Mouse (Mus musculus): ENCODE measurements around the gene Fgg. TPM values are rescaled to one million over a fixed set of nuclear protein-coding genes. Genes with fewer than 3 reads are reported as not detected.
A peak's percentile ranks its signal among the peaks of the same experiment; 100 is the strongest.

Gene Fgg
- total RNA-seq, 2 experiments from 2014 or later: not detected

GRCm38 (mm10) chr3:83025475-83026301 is 18.2 kb downstream of the Fgg start, which contains the start of gene Fga:
Gene Fga (plus strand): TSS chr3:83026076.
- DNase-seq (ENCODE audit: low spot score in 2 of 2): no peak

GRCm38 (mm10) chr3:83027546-83028251 is 20.2 kb downstream of the Fgg start:
- DNase-seq (ENCODE audit: low spot score in 2 of 2): no peak

DNA sequence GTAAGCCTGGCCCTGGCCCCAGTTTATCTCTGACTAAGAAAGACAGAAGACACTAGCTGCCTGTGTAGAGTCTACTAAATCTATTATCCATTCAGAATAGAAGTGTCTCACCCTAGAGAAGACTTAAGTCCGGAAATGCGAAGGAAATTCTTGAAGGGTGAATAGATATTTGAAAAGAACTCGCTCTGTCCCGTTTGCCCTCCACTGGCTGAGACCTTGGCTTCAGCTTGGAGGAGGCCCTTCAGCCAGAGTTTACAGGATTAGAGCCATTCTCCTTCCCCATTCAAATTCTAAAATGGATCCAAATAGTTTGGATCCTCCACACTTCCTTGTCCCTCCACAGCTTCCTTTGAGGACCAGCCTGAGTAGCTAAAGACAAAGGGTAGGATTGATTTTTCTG is 22.8 kb downstream of the Fgg start:
- DNase-seq (ENCODE audit: low spot score in 2 of 2): no peak

DNA sequence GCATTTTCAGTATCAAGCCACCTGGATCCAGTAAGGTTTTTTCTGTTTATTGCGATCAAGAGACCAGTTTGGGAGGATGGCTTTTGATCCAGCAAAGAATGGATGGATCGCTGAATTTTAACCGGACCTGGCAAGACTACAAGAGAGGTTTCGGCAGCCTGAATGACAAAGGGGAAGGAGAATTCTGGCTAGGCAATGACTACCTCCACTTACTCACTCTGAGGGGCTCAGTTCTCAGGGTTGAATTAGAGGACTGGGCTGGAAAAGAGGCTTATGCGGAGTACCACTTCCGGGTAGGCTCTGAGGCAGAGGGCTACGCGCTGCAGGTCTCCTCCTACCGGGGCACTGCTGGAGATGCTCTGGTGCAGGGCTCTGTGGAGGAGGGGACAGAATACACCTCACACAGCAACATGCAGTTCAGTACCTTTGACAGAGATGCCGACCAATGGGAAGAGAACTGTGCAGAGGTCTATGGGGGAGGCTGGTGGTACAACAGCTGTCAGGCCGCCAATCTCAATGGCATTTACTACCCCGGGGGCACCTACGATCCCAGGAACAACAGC is 25.3 kb downstream of the Fgg start:
- DNase-seq (ENCODE audit: low spot score in 2 of 2): no peak

DNA sequence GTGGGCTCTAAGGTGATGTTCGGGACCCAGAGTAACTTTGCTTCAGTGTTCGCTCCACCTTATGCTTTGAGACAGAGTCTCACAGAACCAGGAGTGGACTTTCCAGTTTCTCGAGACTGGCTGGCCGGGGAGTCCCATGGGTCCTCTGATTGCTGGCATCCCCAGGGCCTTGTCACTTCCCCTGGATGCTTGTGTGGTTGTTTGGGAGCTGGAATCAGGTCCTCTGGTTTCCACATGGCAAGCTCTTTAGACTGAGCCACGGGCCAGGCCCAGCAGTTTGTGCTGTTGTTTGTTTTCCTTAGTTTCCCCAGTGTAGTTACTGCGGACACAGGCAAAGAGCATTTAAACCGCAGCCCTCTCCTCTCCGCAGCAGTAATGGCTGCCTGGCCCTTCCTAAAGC is 26.3 kb downstream of the Fgg start:
- no peak for DNase-seq (ENCODE audit: low spot score in 2 of 2)

DNA sequence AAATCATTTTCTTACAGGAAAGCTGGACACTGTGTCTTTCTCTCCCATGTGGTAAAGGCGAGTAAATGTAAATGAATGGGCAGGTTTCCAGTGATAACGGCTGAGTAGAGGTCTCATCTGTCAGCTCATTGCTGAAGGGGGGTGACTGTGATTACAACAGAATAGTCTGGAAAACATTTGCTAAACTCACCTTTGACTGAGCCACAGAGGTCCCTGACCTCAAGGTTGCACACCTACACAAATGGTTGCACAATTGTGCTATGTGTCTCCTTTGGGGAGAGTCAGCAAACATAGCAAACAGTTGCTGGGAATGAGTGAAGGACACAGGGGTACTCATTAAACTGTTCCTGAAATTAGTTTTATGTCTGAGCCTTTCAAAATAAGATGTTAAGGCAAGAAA is 31.3 kb downstream of the Fgg start:
- DNase-seq (ENCODE audit: low spot score in 2 of 2): no peak

DNA sequence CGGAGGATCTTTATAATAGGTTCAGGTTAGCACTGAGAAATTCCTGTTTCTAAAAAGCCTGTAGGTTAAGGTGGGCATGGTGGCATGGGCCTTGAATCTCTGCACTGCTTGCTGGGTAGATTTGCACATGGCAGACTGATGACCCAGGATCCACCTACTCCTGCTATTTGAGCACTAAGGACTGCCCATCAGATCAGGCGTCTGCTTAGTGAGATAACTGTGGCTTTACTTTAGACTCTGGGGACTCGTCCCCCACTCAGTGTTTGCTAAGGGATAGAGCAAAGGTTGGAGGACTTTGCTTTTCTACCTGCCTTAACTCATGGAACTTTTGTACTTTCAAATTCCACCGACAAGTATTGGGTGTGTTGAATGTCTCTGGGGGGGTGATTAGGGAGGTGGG is 32.1 kb downstream of the Fgg start:
- no peak for DNase-seq (ENCODE audit: low spot score in 2 of 2)

DNA sequence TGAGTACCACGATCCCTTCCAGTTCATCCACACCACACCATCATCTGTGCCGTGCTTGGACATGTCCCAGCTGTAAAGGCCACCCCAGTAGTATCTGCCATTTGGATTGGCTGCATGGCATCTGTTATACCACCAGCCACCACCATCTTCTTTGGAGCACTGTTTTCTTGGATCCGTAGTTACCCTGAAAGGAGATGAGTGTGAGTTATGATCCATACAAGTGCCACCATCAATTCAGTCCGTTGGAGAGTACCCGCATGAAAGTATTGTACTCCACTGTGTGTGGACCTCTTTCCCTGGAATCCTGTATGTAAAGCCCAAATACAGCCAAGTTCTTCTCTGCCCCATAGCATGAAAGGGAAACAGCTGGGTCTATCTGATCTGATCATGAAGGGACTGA is 34.9 kb downstream of the Fgg start:
- no peak for DNase-seq (ENCODE audit: low spot score in 2 of 2)

DNA sequence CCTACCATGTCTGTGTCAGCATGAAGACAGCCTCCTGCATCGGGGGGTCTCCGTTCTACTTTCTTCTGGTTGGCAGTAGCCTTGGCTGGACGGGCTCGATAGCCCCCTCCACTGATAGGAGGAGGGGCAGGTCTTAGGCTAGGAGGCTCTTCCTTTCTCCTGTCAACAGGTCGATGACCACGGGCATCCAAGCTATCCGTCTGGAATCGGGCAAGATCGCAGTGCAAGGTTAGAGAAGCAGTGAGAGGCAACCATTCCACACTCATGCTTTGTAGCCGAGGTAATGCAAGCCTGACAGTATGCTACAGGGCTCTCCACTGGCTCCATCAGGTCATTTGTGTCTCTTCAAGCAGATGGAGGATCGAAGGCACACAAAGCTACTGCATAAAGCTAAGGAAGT is 39.1 kb downstream of the Fgg start:
- DNase-seq (ENCODE audit: low spot score in 2 of 2): no peak

DNA sequence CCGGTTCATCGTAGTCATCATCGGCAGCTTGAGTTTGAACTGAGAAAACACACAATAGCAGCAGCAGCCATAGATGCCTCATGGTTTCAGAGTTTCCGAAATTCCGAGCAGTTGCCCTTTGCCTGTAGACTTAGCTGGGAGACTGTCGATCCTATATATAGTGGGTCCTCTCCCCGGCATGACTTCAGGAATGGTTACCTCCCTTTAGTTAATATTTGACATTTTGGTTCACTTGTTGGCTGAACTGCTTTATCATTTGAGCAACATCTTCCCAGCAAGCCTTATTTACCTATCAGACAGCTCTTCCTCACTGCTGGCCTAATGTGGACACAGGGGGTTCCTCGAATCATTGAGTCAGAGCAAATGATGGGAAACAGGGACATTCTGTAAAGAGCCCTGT is 42.2 kb downstream of the Fgg start, which contains the start of gene Fgb:
Fgb (minus strand) TSS at position 184 of the 400 bp plus-strand sequence.
- DNase-seq (ENCODE audit: low spot score in 2 of 2): no peak

- DNase-seq (ENCODE audit: low spot score in 2 of 2): no peak
These were observed 43.1 kb downstream of the Fgg start for GRCm38 (mm10) chr3:83050661-83051060.

GRCm38 (mm10) chr3:83052102-83052501 is 44.6 kb downstream of the Fgg start:
- DNase-seq (ENCODE audit: low spot score in 2 of 2): no peak

DNA sequence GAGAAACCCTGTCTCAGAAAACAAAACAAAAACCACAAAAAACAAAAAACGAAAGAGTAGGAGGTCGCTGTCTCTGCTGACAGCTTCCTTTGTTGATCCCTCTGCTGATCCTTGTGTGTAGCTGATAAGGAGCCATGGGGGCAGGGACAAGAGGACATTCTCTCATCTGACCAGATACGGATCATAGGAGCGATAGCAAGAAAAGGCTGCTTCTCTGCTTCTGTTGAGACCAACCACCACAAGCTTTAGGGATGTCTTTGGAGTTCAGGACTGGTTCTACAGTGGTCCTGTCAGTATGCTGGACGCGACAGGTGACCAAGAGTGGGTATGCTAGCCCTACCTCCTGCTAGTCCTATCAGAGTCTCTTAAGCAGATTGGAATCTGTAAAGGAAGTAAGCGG is 45.6 kb downstream of the Fgg start:
- DNase-seq (ENCODE audit: low spot score in 2 of 2): no peak

DNA sequence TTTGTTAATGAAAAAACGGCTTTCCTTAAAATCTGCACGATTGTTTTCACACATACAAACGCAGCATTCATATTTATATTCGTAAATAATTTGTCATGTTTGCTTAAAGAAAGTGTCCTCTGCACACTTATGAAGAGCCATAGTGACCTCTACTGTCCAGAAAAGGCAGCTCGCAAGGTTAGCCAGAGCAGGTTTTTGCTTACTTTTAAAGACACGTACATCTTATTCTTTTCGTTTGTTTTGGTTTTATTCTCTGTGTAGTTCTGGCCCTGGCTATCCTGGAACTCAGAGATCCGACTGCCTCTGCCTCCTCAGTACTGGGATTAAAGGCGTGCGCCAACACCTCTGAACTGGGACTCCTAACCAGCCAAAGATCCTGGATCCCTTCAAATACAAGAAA is 46.2 kb downstream of the Fgg start:
- peak; percentile 12 to 19 for DNase-seq (ENCODE audit: low spot score in 2 of 2)

DNA sequence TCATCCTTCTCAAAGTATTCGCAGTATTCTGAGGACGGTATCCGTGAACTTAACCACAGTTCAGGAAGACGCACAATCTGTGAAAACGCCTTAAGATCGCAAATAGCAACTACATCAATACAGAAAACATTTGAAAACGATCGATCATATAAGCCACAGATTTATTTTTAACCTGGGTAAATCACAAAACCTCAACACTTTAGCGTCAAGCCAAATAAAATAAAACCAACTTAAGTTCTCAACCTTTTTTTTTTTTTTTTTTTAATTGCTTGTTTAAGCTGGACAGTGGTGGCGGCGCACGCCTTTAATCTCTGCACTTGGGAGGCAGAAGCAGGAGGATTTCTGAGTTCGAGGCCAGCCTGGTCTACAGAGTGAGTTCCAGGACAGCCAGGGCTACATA is 47.2 kb downstream of the Fgg start:
- no peak for DNase-seq (ENCODE audit: low spot score in 2 of 2)

DNA sequence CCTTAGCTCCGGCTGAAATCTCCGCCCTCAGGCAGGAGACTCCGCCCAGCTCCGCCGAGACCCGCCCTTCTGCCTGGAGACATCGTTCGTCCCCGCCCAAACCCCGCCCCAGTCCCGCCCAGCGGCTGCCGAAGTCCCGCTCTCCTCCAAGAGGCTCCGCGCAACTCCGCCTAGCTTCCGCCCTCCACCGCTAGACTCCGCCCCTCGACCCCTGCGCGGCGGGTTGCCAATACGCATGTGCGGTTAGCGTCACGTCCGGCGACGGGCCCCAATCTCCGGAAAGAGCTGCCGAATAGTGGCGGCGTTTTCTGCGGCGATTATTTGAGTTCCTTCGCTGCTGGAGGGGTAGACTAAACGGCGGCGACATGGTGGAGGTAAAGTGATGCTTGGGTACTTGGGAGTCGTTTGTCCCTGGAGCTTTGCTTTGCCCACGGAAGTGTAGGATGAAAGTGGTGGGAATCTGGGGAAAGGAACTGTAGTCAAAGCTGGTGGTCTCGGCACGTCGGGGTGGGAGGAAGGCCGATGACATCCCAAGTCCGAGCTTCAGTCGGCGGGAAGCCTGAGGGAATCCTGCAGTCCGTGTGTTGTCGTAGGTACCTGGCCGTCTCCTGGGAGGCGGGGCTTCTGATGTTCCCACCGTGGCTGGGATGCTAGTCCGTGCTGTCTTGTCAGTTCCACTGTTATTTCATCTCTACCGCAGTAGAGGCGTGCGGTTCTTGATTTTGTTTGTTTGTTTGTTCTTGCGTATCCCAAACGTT is 47.9 kb downstream of the Fgg start, which contains the start of gene Plrg1:
Plrg1 (plus strand) TSS at position 242 of the 758 bp plus-strand sequence.
- DNase-seq (ENCODE audit: low spot score in 2 of 2): peak; percentile 99

- DNase-seq (ENCODE audit: low spot score in 2 of 2): no peak
These were observed 49.5 kb downstream of the Fgg start for GRCm38 (mm10) chr3:83057046-83057445.

Data from left cerebral cortex, adult 18-20 months (tissue).